Mouse (Mus musculus): ENCODE data around the gene Mllt6. TPM values are rescaled to one million over a fixed set of nuclear protein-coding genes. Genes with fewer than 3 reads are reported as not detected.
"Not testable (repeated sequence)": the region's sequence is repeated elsewhere in the genome, so short reads cannot be mapped to it uniquely, and the experiment has no call there.

Gene Mllt6
- polyA plus RNA-seq, 1 experiment from 2014 or later, result 0.32 TPM

- WGBS (ENCODE audit: insufficient replicate concordance), result 0% methylated on average over 5 of the region's 9 CpGs
- Histone ChIP-seq H3K4me2 (peak overlapping the region; percentile 96), H3K27me3 (replicated peaks) (peaks cover 56% of the 10 kb centered on the region), H3K9ac (peak overlapping the region; percentile 72), H3K4me1 (peaks cover 79% of the 10 kb centered on the region), H3K9me3 (replicated peaks) (no peaks in the 10 kb centered on the region), H3K27ac (peak overlapping the region; percentile 76), H3K36me3 (peaks cover 4% of the 10 kb centered on the region; the same call in 1 of the 2 replicates), H3K4me3 (peak overlapping the region; percentile 64)
- no peak for ATAC-seq
These were observed 36.4 kb downstream of the Mllt6 start for GRCm38 (mm10) chr11:97699626-97700002.

DNA sequence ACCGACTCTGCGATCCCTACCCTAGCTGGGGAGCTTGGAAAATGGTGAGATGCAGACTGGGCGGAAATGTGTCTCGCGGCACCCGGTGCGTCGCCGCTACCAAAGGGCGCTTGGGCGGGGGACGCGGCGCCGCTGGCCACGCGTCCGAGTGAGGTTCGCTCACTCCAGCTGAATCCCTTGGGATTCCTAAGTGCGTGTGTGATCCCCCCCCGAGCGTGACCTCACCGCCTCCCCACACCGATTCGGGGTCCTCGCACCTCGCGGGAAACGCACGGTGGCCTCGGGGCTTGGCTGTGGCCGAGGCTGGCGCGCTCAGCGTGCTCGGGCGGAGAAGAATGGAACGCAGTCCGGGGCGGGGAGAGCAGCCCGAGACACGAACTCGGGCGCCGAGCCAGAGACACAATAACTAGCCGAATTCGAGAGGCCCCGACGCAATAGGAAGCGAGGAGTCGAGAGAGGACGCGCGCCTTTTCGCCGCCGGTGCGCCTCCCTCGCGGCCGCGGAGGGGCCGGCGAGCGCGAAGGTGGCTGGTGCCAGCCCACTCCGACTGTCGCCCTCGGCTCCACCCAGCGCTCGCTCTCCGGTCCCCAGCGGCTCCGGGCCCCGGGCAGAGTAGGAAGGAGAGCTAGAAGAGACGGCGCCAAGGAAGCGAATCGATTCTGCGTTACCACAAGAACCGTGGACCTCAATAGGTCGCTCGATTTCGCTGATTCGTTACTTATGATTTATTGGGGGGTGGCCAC is 37.0 kb downstream of the Mllt6 start, which contains the start of gene Pcgf2:
Gene Pcgf2 (minus strand): TSS at position 495 of the 743 bp plus-strand sequence.
- Histone ChIP-seq H3K4me1 (peaks cover 79% of the 10 kb centered on the region), H3K9ac (peak within 1 kb of the TSS; percentile 72), H3K36me3 (peaks cover 10% of the 10 kb centered on the region; the same call in 1 of the 2 replicates), H3K4me3 (peak within 1 kb of the TSS; percentile 64), H3K27ac (peak within 1 kb of the TSS; percentile 76), H3K4me2 (peak within 1 kb of the TSS; percentile 96), H3K27me3 (replicated peaks) (peaks cover 54% of the 10 kb centered on the region), H3K9me3 (replicated peaks) (no peaks in the 10 kb centered on the region)
- ATAC-seq, result no peak
- under 1% methylated on average over 85 of the region's 85 CpGs for WGBS (ENCODE audit: insufficient replicate concordance)

DNA sequence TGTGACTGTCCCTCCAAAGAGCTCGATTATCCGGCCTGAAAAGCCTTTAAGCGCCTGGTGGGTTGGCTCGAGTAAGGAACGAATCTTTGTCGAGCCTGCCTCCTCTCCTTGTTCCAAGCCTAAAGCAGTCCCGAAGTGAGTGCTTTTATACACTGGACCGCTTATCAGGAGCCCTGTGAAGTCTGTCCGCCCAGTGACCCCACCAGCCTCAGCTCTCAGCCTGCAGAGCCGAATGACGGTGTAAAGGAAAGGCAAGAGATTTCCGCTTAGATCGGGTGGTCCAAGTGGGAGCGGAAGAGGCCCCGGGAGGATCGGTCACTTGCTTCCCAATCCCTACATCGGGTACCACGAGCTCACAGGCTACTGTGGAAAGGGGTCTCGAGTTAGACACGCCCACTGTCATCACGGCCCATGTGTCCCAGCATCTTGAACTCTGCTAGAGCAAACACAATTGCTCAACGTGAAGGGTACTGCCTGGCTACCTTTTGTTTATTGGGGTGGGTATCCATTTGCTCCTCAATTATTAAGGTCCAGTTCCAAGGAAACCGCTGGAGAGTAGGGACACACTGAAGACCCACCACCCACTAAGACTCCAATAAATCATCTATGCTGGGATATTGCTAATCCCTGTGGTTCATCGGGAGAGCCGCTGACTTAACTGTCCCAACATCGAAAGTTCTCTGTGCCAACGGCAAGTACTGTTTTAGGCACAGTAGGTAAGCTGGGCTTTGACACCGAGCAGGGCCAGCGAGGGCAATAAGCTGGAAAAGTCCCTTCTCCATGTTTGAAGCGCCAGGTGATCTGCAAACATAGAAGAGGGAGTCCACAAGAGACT is 37.7 kb downstream of the Mllt6 start:
- Histone ChIP-seq H3K4me3 (peak overlapping the region; percentile 64), H3K9ac (peak overlapping the region; percentile 72), H3K27me3 (replicated peaks) (peaks cover 48% of the 10 kb centered on the region), H3K4me1 (peaks cover 76% of the 10 kb centered on the region), H3K36me3 (peaks cover 18% of the 10 kb centered on the region), H3K27ac (peak overlapping the region; percentile 76), H3K9me3 (replicated peaks) (no peaks in the 10 kb centered on the region), H3K4me2 (peak overlapping the region; percentile 96)
- 18% methylated on average over 30 of the region's 30 CpGs for WGBS (ENCODE audit: insufficient replicate concordance)
- no peak for ATAC-seq

DNA sequence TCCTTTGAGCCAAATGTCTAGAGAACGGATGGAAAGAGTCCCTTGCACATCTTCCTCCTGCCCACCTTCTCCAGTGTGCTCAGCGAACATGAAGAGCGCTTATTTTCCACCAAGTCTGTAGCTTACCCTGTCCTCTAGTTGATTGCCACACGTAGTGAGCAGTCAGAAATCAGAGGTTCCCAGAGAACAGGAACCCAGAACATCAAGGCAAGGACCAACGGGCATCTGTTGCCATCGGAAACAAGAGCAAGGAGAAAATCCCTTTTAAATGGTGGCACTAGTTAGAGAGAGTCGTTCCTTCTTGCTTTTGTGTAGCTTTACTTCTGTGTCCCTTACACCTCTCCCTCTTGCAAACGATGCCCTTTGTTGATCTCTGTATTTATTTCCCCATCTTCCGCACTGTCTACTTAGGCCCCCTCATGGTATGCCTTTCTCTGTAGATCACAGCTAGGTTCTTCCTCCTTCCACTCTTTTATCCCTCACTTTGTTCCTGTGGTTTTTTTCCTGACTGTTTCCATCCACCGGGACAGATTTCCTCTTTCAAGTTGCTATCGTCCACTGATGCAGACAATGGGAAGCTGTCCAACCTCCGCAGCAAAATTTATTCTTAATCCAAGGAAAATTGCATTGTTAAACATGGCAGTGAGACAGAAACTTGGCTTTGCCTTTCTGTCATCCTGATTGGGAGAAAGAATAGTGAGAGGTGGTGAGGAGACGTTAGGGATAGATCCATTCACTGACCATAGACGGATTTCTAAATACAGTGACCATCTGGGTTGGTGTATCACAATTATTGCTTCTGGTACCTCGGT is 38.6 kb downstream of the Mllt6 start:
- Histone ChIP-seq H3K9ac (peak overlapping the region; percentile 75; the same call in 1 of the 2 replicates), H3K4me3 (peak overlapping the region; percentile 89), H3K9me3 (replicated peaks) (no peaks in the 10 kb centered on the region), H3K36me3 (peaks cover 26% of the 10 kb centered on the region), H3K27me3 (replicated peaks) (peaks cover 48% of the 10 kb centered on the region), H3K27ac (no peak overlapping the region), H3K4me1 (peaks cover 70% of the 10 kb centered on the region), H3K4me2 (peak overlapping the region; percentile 96)
- WGBS (ENCODE audit: insufficient replicate concordance), result 35% methylated on average over 15 of the region's 15 CpGs
- no peak for ATAC-seq

- peaks cover 48% of the 10 kb centered on the region for H3K27me3 ChIP-seq (replicated peaks)
- no peak for ATAC-seq
- peaks cover 68% of the 10 kb centered on the region for H3K4me1 ChIP-seq
- H3K4me3 ChIP-seq, result peak overlapping the region; percentile 89
- H3K36me3 ChIP-seq, result peaks cover 32% of the 10 kb centered on the region
- WGBS (ENCODE audit: insufficient replicate concordance), result under 1% methylated on average over 24 of the region's 24 CpGs
- peak overlapping the region; percentile 96 for H3K4me2 ChIP-seq
- no peaks in the 10 kb centered on the region for H3K9me3 ChIP-seq (replicated peaks)
- H3K9ac ChIP-seq, result peak overlapping the region; percentile 75
- peak overlapping the region; percentile 68 for H3K27ac ChIP-seq
These were observed 39.2 kb downstream of the Mllt6 start for GRCm38 (mm10) chr11:97702393-97702745.

GRCm38 (mm10) chr11:97703039-97703826 is 40.0 kb downstream of the Mllt6 start, which contains the start of gene Psmb3:
Gene Psmb3 (plus strand): TSS chr11:97703399.
- Histone ChIP-seq H3K9me3 (replicated peaks) (no peaks in the 10 kb centered on the region), H3K4me3 (peak within 1 kb of the TSS; percentile 89), H3K4me1 (peaks cover 60% of the 10 kb centered on the region), H3K27me3 (replicated peaks) (peaks cover 39% of the 10 kb centered on the region), H3K36me3 (peaks cover 41% of the 10 kb centered on the region), H3K27ac (peak within 1 kb of the TSS; percentile 70), H3K9ac (peak within 1 kb of the TSS; percentile 84), H3K4me2 (peak within 1 kb of the TSS; percentile 96)
- WGBS (ENCODE audit: insufficient replicate concordance), result 1% methylated on average over 35 of the region's 35 CpGs
- ATAC-seq, result peak; percentile 92

GRCm38 (mm10) chr11:97710067-97710466 is 46.9 kb downstream of the Mllt6 start:
- not testable (repeated sequence) for H3K9ac ChIP-seq; H3K27ac ChIP-seq; H3K27me3 ChIP-seq (replicated peaks); ATAC-seq; H3K4me3 ChIP-seq; H3K4me1 ChIP-seq; H3K4me2 ChIP-seq; H3K9me3 ChIP-seq (replicated peaks)
- 68% methylated on average over 2 of the region's 2 CpGs for WGBS (ENCODE audit: insufficient replicate concordance)
- H3K36me3 ChIP-seq, result peaks cover 90% of the 10 kb centered on the region

- WGBS (ENCODE audit: insufficient replicate concordance), result 66% methylated on average over 13 of the region's 13 CpGs
- Histone ChIP-seq H3K4me3 (no peak overlapping the region), H3K4me1 (no peaks in the 10 kb centered on the region), H3K9me3 (replicated peaks) (no peaks in the 10 kb centered on the region), H3K9ac (no peak overlapping the region), H3K27ac (no peak overlapping the region), H3K36me3 (peaks cover 84% of the 10 kb centered on the region), H3K27me3 (replicated peaks) (no peaks in the 10 kb centered on the region), H3K4me2 (no peak overlapping the region)
- no peak for ATAC-seq
These were observed 48.1 kb downstream of the Mllt6 start for GRCm38 (mm10) chr11:97711200-97711900.

DNA sequence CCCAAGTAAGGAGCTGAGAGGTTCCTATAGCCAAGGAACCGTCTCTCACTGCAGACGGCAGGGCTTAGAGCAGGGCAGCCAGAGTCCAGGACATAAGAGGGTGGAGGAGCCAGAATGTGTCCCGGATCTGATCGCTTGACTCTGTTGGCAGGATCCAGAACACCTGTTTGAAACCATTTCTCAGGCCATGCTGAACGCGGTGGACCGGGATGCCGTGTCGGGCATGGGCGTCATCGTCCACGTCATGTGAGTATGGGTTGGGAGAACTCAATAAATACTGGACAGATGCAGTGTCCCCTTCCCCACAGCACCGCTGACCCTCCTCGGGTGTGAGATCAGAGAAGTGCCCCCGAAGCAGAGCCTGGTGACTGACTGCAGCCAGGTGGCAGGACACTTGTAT is 49.1 kb downstream of the Mllt6 start:
- ATAC-seq, result no peak
- Histone ChIP-seq H3K36me3 (peaks cover 80% of the 10 kb centered on the region), H3K4me3 (no peak overlapping the region), H3K27ac (no peak overlapping the region), H3K9me3 (replicated peaks) (no peaks in the 10 kb centered on the region), H3K4me1 (no peaks in the 10 kb centered on the region), H3K9ac (no peak overlapping the region), H3K4me2 (no peak overlapping the region), H3K27me3 (replicated peaks) (no peaks in the 10 kb centered on the region)
- 89% methylated on average over 15 of the region's 15 CpGs for WGBS (ENCODE audit: insufficient replicate concordance)

DNA sequence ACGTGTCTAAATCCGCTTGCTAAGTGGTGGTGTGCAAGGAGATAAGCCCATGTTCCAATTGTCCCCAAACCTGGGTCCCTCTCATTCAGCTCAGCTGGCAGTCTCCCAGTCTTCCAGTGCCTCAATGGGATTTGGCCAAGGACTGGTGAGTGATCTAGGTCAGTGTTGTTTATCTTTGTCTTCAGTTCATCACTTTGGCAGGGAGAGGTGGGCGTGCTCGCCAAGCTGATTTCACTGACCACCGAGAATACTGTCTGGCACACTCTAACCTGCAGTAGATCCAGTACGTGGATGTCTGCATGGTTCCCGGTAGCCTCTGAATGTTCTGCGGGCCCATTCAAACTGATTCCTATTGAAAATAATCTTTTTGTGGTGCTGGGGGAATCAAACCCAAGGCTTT is 50.7 kb downstream of the Mllt6 start:
- H3K9ac ChIP-seq, result no peak overlapping the region
- H3K4me2 ChIP-seq, result no peak overlapping the region
- H3K4me3 ChIP-seq, result no peak overlapping the region
- H3K27me3 ChIP-seq (replicated peaks), result no peaks in the 10 kb centered on the region
- H3K9me3 ChIP-seq (replicated peaks), result no peaks in the 10 kb centered on the region
- peaks cover 4% of the 10 kb centered on the region; the same call in 1 of the 2 replicates for H3K4me1 ChIP-seq
- peaks cover 80% of the 10 kb centered on the region for H3K36me3 ChIP-seq
- no peak overlapping the region for H3K27ac ChIP-seq
- no peak for ATAC-seq
- 77% methylated on average over 8 of the region's 8 CpGs for WGBS (ENCODE audit: insufficient replicate concordance)

All from liver, embryonic 12.5 days (tissue).